Comparison of ENCODE assay signal across 8 mouse cellular contexts in genomic region chr15:95827465-95827971, GRCm38 (mm10). TPM values are rescaled to one million over a fixed set of nuclear protein-coding genes. Genes with fewer than 3 reads are reported as not detected.
DNase-seq lines count a peak whose midpoint lies in the region; ATAC-seq lines count a peak whose summit lies in the region.

No protein-coding gene starts in this region.

- no peak for ATAC-seq in liver, embryonic 12.5 days
- no peak for ATAC-seq in liver, embryonic 11.5 days (replicated peaks; ENCODE audit: low FRiP score)
- ATAC-seq in intestine, embryonic 16.5 days, result peak; percentile 5; the same call in 1 of the 2 replicates

- 0 out of 2 replicates have a peak overlapping the region, but pooled peaks have one; percentile 16 for H3K27ac ChIP-seq in liver, embryonic 12.5 days
- H3K27ac ChIP-seq in liver, embryonic 11.5 days (ENCODE audit: low read depth, low read length), result no peak overlapping the region
- peak overlapping the region; percentile 5 for H3K27ac ChIP-seq in embryonic facial prominence, embryonic 10.5 days (replicated peaks)
- peak overlapping the region; percentile 68 for H3K27ac ChIP-seq in intestine, embryonic 16.5 days (ENCODE audit: low read length)

- 0 out of 2 replicates have a peak, but pooled peaks cover 6% of the 10 kb centered on the region for H3K36me3 ChIP-seq in liver, embryonic 12.5 days
- no peaks in the 10 kb centered on the region for H3K36me3 ChIP-seq in liver, embryonic 11.5 days (ENCODE audit: control insufficient read depth, insufficient read depth, low read length)
- peaks cover 18% of the 10 kb centered on the region for H3K36me3 ChIP-seq in embryonic facial prominence, embryonic 10.5 days (replicated peaks)
- H3K36me3 ChIP-seq in intestine, embryonic 16.5 days (ENCODE audit: control insufficient read depth, insufficient read depth, low read length), result 0 out of 2 replicates have a peak, but pooled peaks cover 2% of the 10 kb centered on the region

- peaks cover 35% of the 10 kb centered on the region for H3K4me1 ChIP-seq in liver, embryonic 12.5 days
- H3K4me1 ChIP-seq in liver, embryonic 11.5 days (replicated peaks; ENCODE audit: control insufficient read depth, insufficient read depth, low read length), result peaks cover 17% of the 10 kb centered on the region
- H3K4me1 ChIP-seq in embryonic facial prominence, embryonic 10.5 days, result peaks cover 42% of the 10 kb centered on the region
- peaks cover 42% of the 10 kb centered on the region for H3K4me1 ChIP-seq in intestine, embryonic 16.5 days (ENCODE audit: control insufficient read depth, insufficient read depth, low read length)

- H3K4me2 ChIP-seq in liver, embryonic 12.5 days, result no peak overlapping the region
- no peak overlapping the region for H3K4me2 ChIP-seq in liver, embryonic 11.5 days
- no peak overlapping the region for H3K4me2 ChIP-seq in intestine, embryonic 16.5 days (ENCODE audit: low read depth, low read length)

- H3K4me3 ChIP-seq in liver, embryonic 12.5 days, result no peak overlapping the region
- no peak overlapping the region for H3K4me3 ChIP-seq in liver, embryonic 11.5 days (ENCODE audit: low read depth, low read length)
- H3K4me3 ChIP-seq in embryonic facial prominence, embryonic 10.5 days, result 0 out of 2 replicates have a peak overlapping the region, but pooled peaks have one; percentile 11
- H3K4me3 ChIP-seq in intestine, embryonic 16.5 days (ENCODE audit: low read length), result no peak overlapping the region

- no peaks in the 10 kb centered on the region for H3K27me3 ChIP-seq in liver, embryonic 12.5 days (replicated peaks)
- no peaks in the 10 kb centered on the region for H3K27me3 ChIP-seq in liver, embryonic 11.5 days (replicated peaks; ENCODE audit: control insufficient read depth, insufficient read depth, low read length)
- H3K27me3 ChIP-seq in embryonic facial prominence, embryonic 10.5 days (replicated peaks; ENCODE audit: low read depth, poor library complexity, severe bottlenecking), result no peaks in the 10 kb centered on the region
- no peaks in the 10 kb centered on the region for H3K27me3 ChIP-seq in intestine, embryonic 16.5 days (replicated peaks; ENCODE audit: control insufficient read depth, insufficient read depth, low read length)

- WGBS in liver, embryonic 12.5 days (ENCODE audit: insufficient replicate concordance), result 65% methylated on average over 11 of the region's 11 CpGs
- WGBS in liver, embryonic 11.5 days, result 59% methylated on average over 11 of the region's 11 CpGs
- WGBS in embryonic facial prominence, embryonic 10.5 days, result 24% methylated on average over 11 of the region's 11 CpGs
- 37% methylated on average over 11 of the region's 11 CpGs for WGBS in intestine, embryonic 16.5 days

- no peak overlapping the region for H3K9ac ChIP-seq in liver, embryonic 12.5 days
- no peak overlapping the region for H3K9ac ChIP-seq in liver, embryonic 11.5 days (ENCODE audit: low read depth, low read length)
- no peak overlapping the region for H3K9ac ChIP-seq in intestine, embryonic 16.5 days (ENCODE audit: low read depth, low read length)

- no peak for DNase-seq in liver, embryonic 11.5 days (ENCODE audit: low spot score)
- peak; percentile 58 for DNase-seq in embryonic facial prominence, embryonic 10.5 days (ENCODE audit: low spot score)
- DNase-seq in retina, postnatal 1 day, result peak; percentile 52
- no peak for DNase-seq in spleen, postnatal 4 days (ENCODE audit: low spot score in 2 of 2)
- no peak for DNase-seq in gastrocnemius, adult 18-20 months (ENCODE audit: low spot score)
- DNase-seq in right cerebral cortex, postnatal 36 days (ENCODE audit: low spot score in 2 of 2), result no peak

- no peaks in the 10 kb centered on the region for H3K9me3 ChIP-seq in liver, embryonic 12.5 days (replicated peaks)
- H3K9me3 ChIP-seq in liver, embryonic 11.5 days (ENCODE audit: control insufficient read depth, low read length), result no peaks in the 10 kb centered on the region
- no peaks in the 10 kb centered on the region for H3K9me3 ChIP-seq in embryonic facial prominence, embryonic 10.5 days
- H3K9me3 ChIP-seq in intestine, embryonic 16.5 days (ENCODE audit: control insufficient read depth, low read length), result no peaks in the 10 kb centered on the region

RNA-seq across cellular contexts. Expression of gene Ano6, which starts 36.9 kb away (rescaled TPM):
- 14.7 and 14.8 TPM in 2 replicates for polyA plus RNA-seq in liver, embryonic 12.5 days (2016; fragmentation: Nextera tagmentation; extraction: Ambion mirVana)
- 28.3 and 30.1 TPM in 2 replicates for polyA plus RNA-seq in liver, embryonic 11.5 days (2014; fragmentation: Nextera tagmentation; extraction: Ambion mirVana)
- polyA plus RNA-seq in embryonic facial prominence, embryonic 10.5 days (2016; fragmentation: Nextera tagmentation; extraction: Ambion mirVana), result 40.5 and 41.6 TPM in 2 replicates
- polyA plus RNA-seq in intestine, embryonic 16.5 days (2015; fragmentation: Nextera tagmentation; extraction: Ambion mirVana), result 51.5 and 63.1 TPM in 2 replicates
- total RNA-seq in gastrocnemius, adult 18-20 months (2021), result 10 to 100 TPM; 37.9 to 45.8 TPM

Comparison
In these comparisons a context has a peak if more than half of its experiments do, and no peak if none do; other contexts are left out.
1. DNase-seq: peak in embryonic facial prominence, embryonic 10.5 days (single experiment) and retina, postnatal 1 day (single experiment); none in liver, embryonic 11.5 days (single experiment), spleen, postnatal 4 days (0 of 2), gastrocnemius, adult 18-20 months (single experiment) and right cerebral cortex, postnatal 36 days (0 of 2).